Mouse (Mus musculus) liver, postnatal 0 days (tissue): Measurements from ENCODE around the gene Rcan1.

Experiments used
- CTCF ChIP-seq: sonication (generic); IDR thresholded peaks from 2 replicates; pipeline ENCODE4 v1.5.1; 2016; ENCODE audit warnings: antibody characterized with exemption, low read depth
- EP300 ChIP-seq: IDR thresholded peaks from 2 replicates; pipeline ENCODE4 v1.6.1; 2016; ENCODE audit warnings: antibody characterized with exemption, low read depth, mild to moderate bottlenecking

GRCm38 (mm10) chr16:92467041-92467440, 3.6 kb downstream of the Rcan1 start:
- peak; percentile 13; the same call in 1 of the 2 replicates for TF ChIP-seq CTCF
- TF ChIP-seq EP300: no peak
